Mouse (Mus musculus) neural tube, embryonic 10.5 days (tissue): ENCODE results near the gene Ttyh2.
A peak's percentile ranks its signal among the peaks of the same experiment; 100 is the strongest.

ENCODE experiments used
- DNase-seq: peaks from one replicate; pipeline ENCODE4 v3.0.0-alpha.2; 2017; ENCODE audit warnings: low spot score; ENCODE audit errors: extremely low spot score

Gene Ttyh2

GRCm38 (mm10) chr11:114675341-114675825, at the start of gene Ttyh2:
Ttyh2 (plus strand) TSS chr11:114675431.
- peak; percentile 86 for DNase-seq

- DNase-seq = no peak
Measured at GRCm38 (mm10) chr11:114626071-114626690, 49.0 kb upstream of the Ttyh2 start.

GRCm38 (mm10) chr11:114627036-114627435, 48.2 kb upstream of the Ttyh2 start:
- no peak for DNase-seq

DNA sequence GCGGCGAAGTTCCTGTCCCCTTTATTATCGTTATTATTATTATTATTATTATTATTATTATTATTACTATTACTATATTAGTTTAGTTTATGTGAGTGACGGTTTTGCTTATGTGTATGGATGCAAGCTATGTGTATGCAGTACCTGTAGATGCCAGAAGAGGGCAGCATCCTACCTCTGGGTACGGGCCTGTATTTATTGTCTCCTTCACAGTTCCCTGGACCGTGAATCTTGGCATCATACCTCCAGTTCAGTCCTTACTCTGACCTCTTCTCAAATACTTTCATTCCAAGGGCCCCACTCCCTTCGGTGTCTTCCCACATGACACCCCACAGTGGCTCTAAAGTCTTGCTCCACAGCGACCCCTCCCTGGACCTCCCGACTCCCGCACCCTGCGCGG, 47.2 kb upstream of the Ttyh2 start:
- DNase-seq = peak; percentile 19

- DNase-seq = no peak
Measured at GRCm38 (mm10) chr11:114630044-114630443, 45.2 kb upstream of the Ttyh2 start.

- no peak for DNase-seq
Measured at GRCm38 (mm10) chr11:114632266-114632665, 43.0 kb upstream of the Ttyh2 start.

GRCm38 (mm10) chr11:114636292-114636691, 38.9 kb upstream of the Ttyh2 start:
- peak; percentile 96 for DNase-seq

DNA sequence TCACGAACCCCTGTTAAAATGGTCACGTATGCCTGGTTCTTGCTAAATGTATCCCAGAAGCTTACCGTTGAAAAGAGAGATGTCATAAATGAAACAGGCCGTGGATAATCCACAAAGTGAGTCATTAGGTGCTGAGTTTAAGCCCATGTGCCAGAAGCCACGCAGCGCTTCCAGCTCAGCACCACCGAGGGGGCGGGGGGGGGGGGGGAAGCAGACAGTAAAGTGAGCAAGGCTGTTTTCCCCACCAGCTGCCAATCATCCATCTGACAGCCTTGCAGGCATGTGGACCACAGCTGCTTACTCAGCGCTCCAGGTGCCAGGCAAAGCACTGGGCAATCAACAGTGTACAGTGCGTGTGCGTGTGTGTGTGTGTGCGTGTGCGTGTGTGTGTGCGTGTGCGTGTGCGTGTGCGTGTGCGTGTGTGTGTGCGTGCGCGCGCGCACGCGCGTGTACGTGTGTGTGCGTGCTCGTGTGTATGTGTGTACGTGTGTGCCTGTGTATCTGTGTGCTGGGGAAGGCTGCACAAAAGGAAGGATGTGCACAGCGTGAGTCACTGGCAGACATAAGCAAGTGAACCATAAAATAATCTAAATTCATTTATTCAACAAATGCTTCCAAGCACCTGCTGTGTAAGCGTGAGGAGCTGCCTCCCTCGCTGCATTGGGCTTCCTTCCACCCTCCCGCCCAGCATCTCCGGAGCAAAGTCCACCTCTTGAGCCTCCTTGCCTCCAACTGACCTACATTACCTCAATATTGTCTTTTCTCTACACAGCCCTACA, 38.3 kb upstream of the Ttyh2 start:
- DNase-seq = no peak

- DNase-seq = peak; percentile 17
Measured at GRCm38 (mm10) chr11:114638647-114639290, 36.5 kb upstream of the Ttyh2 start.

DNA sequence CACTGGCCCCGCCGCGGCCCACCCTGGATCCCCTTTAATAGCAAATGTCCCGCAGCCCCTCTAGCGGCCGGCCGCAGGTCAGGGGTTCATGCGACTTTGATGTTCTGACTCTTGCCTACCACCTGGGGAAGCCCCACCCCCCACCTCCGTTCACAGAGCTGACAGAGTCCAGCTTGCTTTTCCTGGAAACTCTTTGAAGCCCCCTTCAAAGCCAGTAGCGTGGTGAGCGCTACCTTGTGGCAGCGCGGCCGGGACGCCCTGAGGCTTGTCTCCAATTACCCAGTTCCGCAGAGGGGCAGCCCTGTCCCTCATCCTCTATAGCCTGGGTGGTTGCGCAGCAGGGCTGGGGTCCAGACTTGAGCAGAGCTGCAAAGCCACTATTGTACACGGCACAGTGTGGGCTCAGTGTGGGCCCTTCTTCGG, 35.5 kb upstream of the Ttyh2 start:
- DNase-seq = peak; percentile 73

DNA sequence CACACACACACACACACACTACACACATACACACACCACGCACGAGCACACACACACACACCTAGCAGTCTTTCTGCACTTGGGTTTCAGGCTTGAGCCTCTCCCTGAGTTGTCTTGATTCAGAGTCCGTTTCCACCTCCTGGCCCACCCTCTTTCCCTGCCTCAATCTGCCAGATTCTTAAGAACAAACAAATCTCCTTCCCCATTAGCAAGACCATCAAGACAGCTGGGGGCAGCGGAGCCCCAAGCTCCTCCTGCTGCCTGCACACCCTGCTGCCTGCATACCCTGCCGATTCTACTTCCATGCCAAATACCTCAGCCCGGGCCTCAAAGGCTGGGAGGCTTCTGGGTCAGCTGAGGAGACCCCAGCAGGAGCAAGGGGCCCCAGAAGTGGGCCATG, 34.6 kb upstream of the Ttyh2 start:
- DNase-seq = no peak

DNA sequence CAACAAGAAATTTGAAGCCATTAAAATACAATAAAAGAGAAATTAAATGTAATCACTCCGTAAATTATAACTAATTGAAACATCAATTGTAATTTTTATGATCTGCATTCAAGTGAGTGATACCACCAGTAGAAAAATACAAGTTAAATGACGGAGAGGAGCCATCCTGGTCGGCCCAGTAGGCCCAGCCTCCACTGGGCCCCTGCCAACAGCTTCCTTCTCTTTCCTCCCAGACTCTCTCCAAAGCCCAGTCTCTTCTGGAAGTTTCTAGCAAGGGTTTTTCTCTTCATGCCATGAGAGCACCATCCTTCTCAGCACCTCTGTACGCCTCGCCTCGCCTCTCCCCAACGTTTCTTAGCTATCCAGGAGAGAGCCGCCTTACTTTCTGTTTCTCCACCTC, 34.1 kb upstream of the Ttyh2 start:
- DNase-seq = no peak

GRCm38 (mm10) chr11:114642184-114642583, 33.0 kb upstream of the Ttyh2 start:
- DNase-seq = peak; percentile 31

- no peak for DNase-seq
Measured at GRCm38 (mm10) chr11:114642926-114643325, 32.3 kb upstream of the Ttyh2 start.

DNA sequence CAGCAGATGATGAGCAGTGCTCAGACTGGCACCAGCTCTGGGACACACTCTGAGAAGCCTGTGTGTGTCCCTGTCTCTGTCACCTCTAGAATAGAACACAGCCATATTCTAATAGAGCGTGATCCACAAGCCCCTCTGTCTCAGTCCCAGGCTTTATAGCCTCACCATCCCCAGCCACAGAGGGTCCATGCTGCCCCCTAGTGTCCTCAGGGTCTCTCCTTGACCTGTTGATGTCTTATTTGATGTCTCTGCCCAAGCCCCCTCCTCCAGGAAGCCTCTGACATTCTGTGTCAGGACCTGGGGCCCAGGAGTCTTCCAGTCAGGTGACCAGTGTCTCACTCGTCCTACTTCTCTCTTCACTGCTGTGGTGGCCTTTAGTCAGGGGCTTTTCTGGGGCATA, 31.1 kb upstream of the Ttyh2 start:
- DNase-seq = peak; percentile 20

DNA sequence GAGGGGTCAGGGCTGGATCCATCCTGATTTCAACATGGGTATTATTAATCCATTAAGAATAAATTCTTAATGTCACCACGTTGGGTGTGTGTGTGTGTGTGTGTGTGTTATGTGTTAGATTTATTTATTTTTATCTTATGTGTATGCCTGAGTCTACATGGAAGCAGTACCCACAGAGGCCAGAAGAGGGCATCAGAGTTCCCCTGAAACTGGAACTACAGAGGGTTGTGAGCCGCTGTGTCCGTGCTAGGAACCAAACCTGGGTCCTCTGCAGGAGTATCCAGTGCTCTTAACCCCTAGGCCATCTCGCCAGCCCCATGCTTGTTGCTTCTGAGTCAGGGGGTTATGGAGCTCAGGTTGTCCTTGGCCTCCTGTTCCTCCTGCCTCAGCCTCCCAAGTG, 25.7 kb upstream of the Ttyh2 start:
- no peak for DNase-seq

- DNase-seq = peak; percentile 38
Measured at GRCm38 (mm10) chr11:114652531-114652930, 22.7 kb upstream of the Ttyh2 start.

DNA sequence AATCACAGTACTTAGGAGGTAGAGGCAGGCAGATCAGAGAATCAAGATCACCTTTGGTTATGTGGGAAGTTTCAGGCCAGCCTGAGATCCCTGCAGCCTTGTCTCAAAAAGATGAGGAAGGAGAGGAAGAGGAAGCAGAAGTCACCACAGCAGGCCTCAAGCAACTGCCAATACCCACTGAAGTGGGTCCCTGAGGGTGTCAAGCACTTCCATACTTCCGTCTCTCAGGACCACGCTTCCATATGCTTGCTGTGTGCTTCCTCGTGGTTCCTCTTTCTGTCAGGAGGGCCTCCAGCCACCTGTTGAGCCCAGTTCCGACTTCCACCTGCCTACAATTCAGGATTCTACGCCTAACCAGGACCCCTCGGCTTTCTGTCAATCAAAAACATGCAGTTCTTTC, 21.6 kb upstream of the Ttyh2 start:
- no peak for DNase-seq

DNA sequence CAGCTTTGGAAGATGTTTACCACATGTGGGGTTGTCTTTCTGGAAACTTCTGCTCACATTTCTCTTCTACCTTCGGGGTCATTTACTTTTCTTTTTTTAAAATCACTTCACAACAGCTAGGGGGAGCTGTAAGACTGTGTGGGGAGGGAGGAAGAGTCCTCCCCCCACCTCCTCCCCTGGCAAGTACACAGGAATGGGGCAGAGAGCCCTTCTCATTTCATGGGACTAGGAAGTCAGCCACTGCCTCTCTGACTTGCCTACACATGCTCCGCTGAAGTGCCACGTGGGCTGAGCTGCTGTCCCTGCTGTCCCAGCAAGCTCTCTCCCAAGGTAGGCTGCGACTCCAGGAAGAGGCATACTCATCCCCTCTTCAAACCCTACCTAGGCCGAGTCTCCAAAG, 20.7 kb upstream of the Ttyh2 start:
- DNase-seq = no peak

DNA sequence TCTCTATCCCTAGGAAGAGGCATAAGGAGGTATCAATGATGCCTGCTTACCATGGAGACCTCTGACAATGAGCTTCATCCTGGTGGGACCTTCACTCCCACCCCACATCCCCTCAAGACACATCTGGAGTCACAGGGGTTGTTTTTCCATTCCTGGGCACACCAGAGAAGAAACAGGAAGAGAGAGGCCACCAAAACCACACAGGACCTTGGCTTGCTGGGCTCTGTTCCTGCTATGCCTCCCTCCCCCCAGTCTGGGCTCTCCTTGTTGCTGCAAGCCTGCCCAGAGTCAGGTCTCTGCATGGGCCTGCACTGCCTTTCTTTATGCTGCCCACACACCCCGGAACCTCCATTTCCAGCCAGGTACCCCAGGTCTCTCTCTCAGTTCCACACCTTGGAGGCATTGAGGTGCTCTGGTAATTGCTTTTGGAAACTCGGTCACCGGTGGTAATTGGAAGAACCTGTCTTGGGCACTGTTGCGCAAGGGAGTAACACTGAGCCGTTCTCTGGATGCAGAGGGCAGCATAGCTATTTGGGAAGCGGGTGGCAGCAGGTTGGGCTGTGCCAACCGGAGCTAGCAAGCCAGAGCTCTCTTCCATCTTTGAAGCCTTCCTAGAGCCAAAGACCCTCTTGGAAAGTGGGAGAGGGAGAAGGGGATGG, 19.8 kb upstream of the Ttyh2 start:
- DNase-seq = no peak

DNA sequence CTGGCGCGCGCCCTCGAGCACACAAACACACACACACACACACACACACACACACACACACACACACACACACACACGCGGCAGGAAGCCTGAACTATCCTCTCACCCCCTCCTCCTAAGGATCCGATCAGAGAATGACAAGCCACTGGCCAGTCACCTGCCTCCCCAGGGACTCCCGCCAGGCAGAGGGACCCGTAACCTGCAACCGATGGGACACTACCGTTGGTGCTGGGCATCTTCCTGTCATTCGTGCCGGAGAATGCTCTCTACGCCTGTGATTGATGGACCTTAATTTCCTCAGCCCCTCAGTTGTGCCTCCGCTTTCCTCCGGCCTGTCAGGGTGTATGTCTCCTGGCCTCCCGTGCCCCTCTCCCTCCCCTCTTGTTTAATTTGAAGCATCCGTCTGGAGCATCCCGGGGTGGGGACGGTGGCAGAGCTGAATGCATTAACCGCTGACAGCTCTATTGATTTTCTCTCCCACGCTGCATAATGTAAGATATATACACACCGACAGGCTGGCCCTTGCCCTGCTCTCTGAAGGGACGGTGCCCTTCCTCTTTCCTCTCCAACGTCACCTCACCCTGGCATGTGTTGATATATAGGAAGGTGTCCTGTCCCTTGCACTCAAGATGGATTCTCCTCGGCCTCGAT, 18.1 kb upstream of the Ttyh2 start:
- DNase-seq = peak; percentile 21
